Comparison of ENCODE assay signal across 12 mouse cellular contexts in genomic region chr12:100223531-100223930, GRCm38 (mm10). TPM values are rescaled to one million over a fixed set of nuclear protein-coding genes. Genes with fewer than 3 reads are reported as not detected.
DNase-seq lines count a peak whose midpoint lies in the region; ATAC-seq and TF ChIP-seq lines count a peak whose summit lies in the region.
"Had no signal": no experiment of that assay in that cellular context is flagged by ENCODE, and none has a peak within 500 bp of the region (broad histone marks: within the 10 kb centered on the region; RNA-seq: fewer than 3 reads in every experiment).

No protein-coding gene starts in this region.

- intact Hi-C loops in heart, adult 2 months (cut with DNase I) = loop anchor here (2.0 to 5.0 kb wide), 2 partner anchors 19 to 54 kb away; no protein-coding TSS in a partner anchor
- intact Hi-C loops in heart, postnatal 25 days (cut with DNase I) = no loop called here

- no peak overlapping the region for H3K4me3 ChIP-seq in heart, adult 2 months
- no peak overlapping the region for H3K4me3 ChIP-seq in layer of hippocampus, adult 2 months
- no peak overlapping the region for H3K4me3 ChIP-seq in embryonic facial prominence, embryonic 15.5 days (replicated peaks)
- no peak overlapping the region for H3K4me3 ChIP-seq in midbrain, postnatal 0 days (ENCODE audit: low read depth, low read length)
- H3K4me3 ChIP-seq: liver, embryonic 12.5 days had no signal

- no peaks in the 10 kb centered on the region for H3K79me2 ChIP-seq in heart, adult 2 months (replicated peaks; ENCODE audit: control insufficient read depth, insufficient read depth, low read length)

- no peak for ATAC-seq in embryonic facial prominence, embryonic 15.5 days (ENCODE audit: insufficient number of reproducible peaks, low FRiP score, low TSS enrichment, low read depth)
- ATAC-seq in midbrain, postnatal 0 days (ENCODE audit: low FRiP score) = no peak
- ATAC-seq: liver, embryonic 12.5 days had no signal

- DNase-seq in heart, adult 2 months = peak; percentile 48 to 49
- no peak for DNase-seq in heart, postnatal 25 days (ENCODE audit: low spot score)
- DNase-seq in layer of hippocampus, adult 2 months (ENCODE audit: low spot score in 2 of 2) = no peak
- DNase-seq in layer of hippocampus, adult 9-10 months (ENCODE audit: low spot score) = no peak
- peak; percentile 33 for DNase-seq in midbrain, postnatal 0 days (ENCODE audit: low spot score)
- DNase-seq in left cerebral cortex, adult 8-10 months (ENCODE audit: low spot score in 2 of 2) = no peak
- no peak for DNase-seq in thymus, postnatal 10 days (ENCODE audit: low spot score in 2 of 2)
- DNase-seq: gastrocnemius, postnatal 14 days; lung, postnatal 4 days; thymus, adult 2 months had no signal

- no peak overlapping the region; the same call in 1 of the 2 replicates for H3K4me2 ChIP-seq in embryonic facial prominence, embryonic 15.5 days (replicated peaks)
- H3K4me2 ChIP-seq in midbrain, postnatal 0 days (ENCODE audit: low read depth, low read length, poor library complexity, severe bottlenecking) = no peak overlapping the region
- H3K4me2 ChIP-seq: liver, embryonic 12.5 days had no signal

- 40% methylated on average over 8 of the region's 8 CpGs for WGBS in heart, adult 2 months
- 51% methylated on average over 8 of the region's 8 CpGs for WGBS in embryonic facial prominence, embryonic 15.5 days
- WGBS in midbrain, postnatal 0 days = 65% methylated on average over 8 of the region's 8 CpGs

- TF ChIP-seq EP300 in heart, adult 2 months (IDR thresholded peaks at IDR 0.05; ENCODE audit: insufficient read depth, low read depth, low read length) = 0 out of 2 replicates have a peak, but pooled peaks have one; percentile 29

- peaks cover 3% of the 10 kb centered on the region; the same call in 1 of the 2 replicates for H3K36me3 ChIP-seq in heart, adult 2 months (ENCODE audit: control insufficient read depth, insufficient read depth, low read length)
- no peaks in the 10 kb centered on the region for H3K36me3 ChIP-seq in embryonic facial prominence, embryonic 15.5 days
- H3K36me3 ChIP-seq in midbrain, postnatal 0 days (ENCODE audit: insufficient read depth, low read length) = no peaks in the 10 kb centered on the region
- H3K36me3 ChIP-seq: liver, embryonic 12.5 days had no signal

- H3K9me3 ChIP-seq in embryonic facial prominence, embryonic 15.5 days (replicated peaks) = no peaks in the 10 kb centered on the region
- H3K9me3 ChIP-seq in midbrain, postnatal 0 days (ENCODE audit: low read length) = no peaks in the 10 kb centered on the region
- H3K9me3 ChIP-seq: liver, embryonic 12.5 days had no signal

- H3K4me1 ChIP-seq in heart, adult 2 months (ENCODE audit: control insufficient read depth, insufficient read depth, low read length) = peaks cover 5% of the 10 kb centered on the region
- peaks cover 21% of the 10 kb centered on the region for H3K4me1 ChIP-seq in embryonic facial prominence, embryonic 15.5 days
- peaks cover 25% of the 10 kb centered on the region for H3K4me1 ChIP-seq in midbrain, postnatal 0 days (ENCODE audit: insufficient read depth, low read length)

- H3K9ac ChIP-seq in heart, adult 2 months (ENCODE audit: low read depth, low read length) = peak overlapping the region; percentile 31; the same call in 1 of the 2 replicates
- H3K9ac ChIP-seq in embryonic facial prominence, embryonic 15.5 days = no peak overlapping the region
- no peak overlapping the region for H3K9ac ChIP-seq in midbrain, postnatal 0 days (replicated peaks; ENCODE audit: low read length, poor library complexity, severe bottlenecking)
- H3K9ac ChIP-seq: liver, embryonic 12.5 days had no signal

- H3K27me3 ChIP-seq in heart, adult 2 months (ENCODE audit: control insufficient read depth, insufficient read depth, low read length) = no peaks in the 10 kb centered on the region
- no peaks in the 10 kb centered on the region for H3K27me3 ChIP-seq in embryonic facial prominence, embryonic 15.5 days
- H3K27me3 ChIP-seq in midbrain, postnatal 0 days (ENCODE audit: insufficient read depth, low read length) = no peaks in the 10 kb centered on the region

- TF ChIP-seq POLR2A in heart, adult 2 months (IDR thresholded peaks at IDR 0.05; ENCODE audit: insufficient read depth, low read depth, low read length) = no peak

- peak overlapping the region; percentile 81 for H3K27ac ChIP-seq in heart, adult 2 months
- peak overlapping the region; percentile 87 for H3K27ac ChIP-seq in layer of hippocampus, adult 2 months
- H3K27ac ChIP-seq in embryonic facial prominence, embryonic 15.5 days (replicated peaks) = peak overlapping the region; percentile 35; the same call in 1 of the 2 replicates
- peak overlapping the region; percentile 87 for H3K27ac ChIP-seq in midbrain, postnatal 0 days (ENCODE audit: low read depth, low read length)
- H3K27ac ChIP-seq: liver, embryonic 12.5 days had no signal

- TF ChIP-seq CTCF in heart, adult 2 months (IDR thresholded peaks at IDR 0.05) = no peak
- TF ChIP-seq CTCF in layer of hippocampus, adult 2 months (conservative IDR thresholded peaks at IDR 0.05) = no peak
- no peak for TF ChIP-seq CTCF in midbrain, postnatal 0 days (IDR thresholded peaks at IDR 0.05)

RNA-seq across cellular contexts. Expression of gene Calm1, which starts 24.3 kb away (rescaled TPM):
- total RNA-seq in heart, adult 2 months (2021) = 100 to 1,000 TPM; 224 to 240 TPM
- polyA plus RNA-seq in heart, adult 2 months (2012; rRNA removed) = 99.2 and 105 TPM in 2 replicates
- 100 to 1,000 TPM; 264 to 282 TPM for total RNA-seq in heart, postnatal 25 days (2021)
- 1,000 to 10,000 TPM; 2,009 to 2,049 TPM for total RNA-seq in layer of hippocampus, adult 2 months (2021)
- 1,372 and 1,471 TPM in 2 replicates for polyA plus RNA-seq in embryonic facial prominence, embryonic 15.5 days (2015; fragmentation: Nextera tagmentation; extraction: Ambion mirVana)
- total RNA-seq in midbrain, postnatal 0 days (2014; rRNA removed) = 1,086 and 1,419 TPM in 2 replicates
- polyA plus RNA-seq in midbrain, postnatal 0 days (2015; fragmentation: Nextera tagmentation; extraction: Ambion mirVana) = 4,369 and 4,581 TPM in 2 replicates
- 1,000 to 10,000 TPM; 2,052 to 2,216 (median 2,103) TPM for total RNA-seq in left cerebral cortex, adult 8-10 months (2022)

Comparison
In these comparisons a context has a peak if more than half of its experiments do, and no peak if none do; other contexts are left out.
1. DNase-seq: peak in heart, adult 2 months (2 of 2) and midbrain, postnatal 0 days (single experiment); none in heart, postnatal 25 days (single experiment), layer of hippocampus, adult 2 months (0 of 2), layer of hippocampus, adult 9-10 months (single experiment), left cerebral cortex, adult 8-10 months (0 of 2) and thymus, postnatal 10 days (0 of 2).
2. H3K27ac ChIP-seq: peak in every context shown above with its lines; median percentile 87 in layer of hippocampus, adult 2 months; 87 in midbrain, postnatal 0 days; 81 in heart, adult 2 months; 35 in embryonic facial prominence, embryonic 15.5 days.